In the genomic region with DNA sequence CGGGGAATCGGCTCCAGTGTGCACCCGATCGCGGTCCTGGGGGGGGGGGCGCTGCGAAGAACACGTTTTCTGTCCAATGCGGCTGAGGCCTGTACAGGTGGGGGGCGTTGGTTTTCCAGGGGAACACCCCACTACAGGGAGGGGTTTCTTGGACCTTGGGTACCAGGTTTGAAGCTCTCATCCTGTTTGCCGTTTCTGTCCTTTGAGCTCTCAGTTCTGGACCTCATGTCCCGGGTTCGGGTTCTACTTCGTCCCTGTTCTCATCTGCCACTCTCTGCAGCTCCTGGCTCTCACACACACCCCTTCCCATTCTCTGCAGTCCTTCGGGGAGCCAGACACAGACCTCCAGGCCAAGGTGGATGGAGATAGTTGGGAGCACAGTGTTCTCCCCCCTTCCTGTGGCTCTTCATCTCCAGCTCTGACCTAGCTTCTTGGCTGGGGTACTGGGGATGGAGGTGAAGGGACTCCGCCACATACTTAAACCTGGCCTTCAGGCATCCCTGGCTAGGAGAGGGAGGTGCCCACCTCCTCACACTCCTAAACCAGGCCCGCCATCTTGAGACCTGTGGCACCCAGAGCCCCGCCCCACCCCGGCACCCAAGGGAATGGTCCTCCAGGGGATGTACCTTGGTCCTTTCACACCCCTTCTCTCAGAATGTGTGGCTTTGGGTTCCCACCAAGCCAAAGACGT, we compare ENCODE assay signal across 9 mouse cellular contexts. TPM values are rescaled to one million over a fixed set of nuclear protein-coding genes. Genes with fewer than 3 reads are reported as not detected.
DNase-seq lines count a peak whose midpoint lies in the region; ATAC-seq and TF ChIP-seq lines count a peak whose summit lies in the region.
"Had no signal": no experiment of that assay in that cellular context is flagged by ENCODE, and none has a peak within 500 bp of the region (broad histone marks: within the 10 kb centered on the region; RNA-seq: fewer than 3 reads in every experiment).

No protein-coding gene starts in this region.

- ATAC-seq in embryonic facial prominence, embryonic 13.5 days (ENCODE audit: insufficient number of reproducible peaks, insufficient read depth, low FRiP score, low TSS enrichment, low read depth): peak; percentile 22
- ATAC-seq in kidney, postnatal 0 days (replicated peaks; ENCODE audit: low FRiP score, low read depth): peak; percentile 0; the same call in 1 of the 2 replicates
- peak; percentile 10; the same call in 1 of the 2 replicates for ATAC-seq in neural tube, embryonic 13.5 days (ENCODE audit: low read depth)

- peaks cover 11% of the 10 kb centered on the region; the same call in 1 of the 2 replicates for H3K36me3 ChIP-seq in embryonic facial prominence, embryonic 13.5 days
- no peaks in the 10 kb centered on the region for H3K36me3 ChIP-seq in kidney, postnatal 0 days (ENCODE audit: insufficient read depth, low read length)
- peaks cover 13% of the 10 kb centered on the region; the same call in 1 of the 2 replicates for H3K36me3 ChIP-seq in neural tube, embryonic 13.5 days

- peak overlapping the region; percentile 81 for H3K27ac ChIP-seq in cerebellum, adult 2 months (ENCODE audit: insufficient read depth, low read length)
- peak overlapping the region; percentile 92 for H3K27ac ChIP-seq in embryonic facial prominence, embryonic 13.5 days
- H3K27ac ChIP-seq in kidney, postnatal 0 days: peak overlapping the region; percentile 91
- H3K27ac ChIP-seq in neural tube, embryonic 13.5 days (replicated peaks): peak overlapping the region; percentile 92

- H3K4me3 ChIP-seq in cerebellum, adult 2 months (replicated peaks; ENCODE audit: insufficient read depth, low read depth, low read length): peak overlapping the region; percentile 94
- peak overlapping the region; percentile 69 for H3K4me3 ChIP-seq in embryonic facial prominence, embryonic 13.5 days
- peak overlapping the region; percentile 69 for H3K4me3 ChIP-seq in kidney, postnatal 0 days (replicated peaks; ENCODE audit: low read depth, low read length)
- H3K4me3 ChIP-seq in neural tube, embryonic 13.5 days: peak overlapping the region; percentile 80

- TF ChIP-seq CTCF in cerebellum, adult 2 months (IDR thresholded peaks at IDR 0.05; ENCODE audit: borderline replicate concordance, insufficient read depth, low read depth, low read length): no peak
- no peak for TF ChIP-seq CTCF in kidney, postnatal 0 days (IDR thresholded peaks at IDR 0.05; ENCODE audit: low read depth)

- 2% methylated on average over 20 of the region's 20 CpGs for WGBS in cerebellum, adult 2 months
- WGBS in embryonic facial prominence, embryonic 13.5 days: 0% methylated on average over 13 of the region's 20 CpGs
- 5% methylated on average over 17 of the region's 20 CpGs for WGBS in kidney, postnatal 0 days
- under 1% methylated on average over 14 of the region's 20 CpGs for WGBS in neural tube, embryonic 13.5 days

- peak overlapping the region; percentile 97 for H3K4me2 ChIP-seq in embryonic facial prominence, embryonic 13.5 days
- H3K4me2 ChIP-seq in kidney, postnatal 0 days (ENCODE audit: low read length): peak overlapping the region; percentile 90
- peak overlapping the region; percentile 100 for H3K4me2 ChIP-seq in neural tube, embryonic 13.5 days

- DNase-seq in cerebellum, adult 2 months: peak; percentile 53 to 56
- DNase-seq in cerebellum, adult 11 months: no peak
- peak; percentile 41 for DNase-seq in 3134 (ENCODE audit: extremely low read depth, insufficient read length, low spot score)
- DNase-seq in kidney, postnatal 0 days (ENCODE audit: low spot score): no peak
- DNase-seq in gastrocnemius, adult 18-20 months (ENCODE audit: low spot score): no peak
- DNase-seq in right cerebral cortex, postnatal 14 days: no peak

- TF ChIP-seq POLR2A in cerebellum, adult 2 months (IDR thresholded peaks at IDR 0.05; ENCODE audit: borderline replicate concordance, insufficient read depth, low read length): no peak

- H3K9me3 ChIP-seq in embryonic facial prominence, embryonic 13.5 days: no peaks in the 10 kb centered on the region
- H3K9me3 ChIP-seq in kidney, postnatal 0 days (replicated peaks; ENCODE audit: low read length): no peaks in the 10 kb centered on the region
- no peaks in the 10 kb centered on the region for H3K9me3 ChIP-seq in neural tube, embryonic 13.5 days

- H3K27me3 ChIP-seq in cerebellum, adult 2 months (ENCODE audit: control insufficient read depth, insufficient read depth, low read length): no peaks in the 10 kb centered on the region
- no peaks in the 10 kb centered on the region for H3K27me3 ChIP-seq in embryonic facial prominence, embryonic 13.5 days
- no peaks in the 10 kb centered on the region for H3K27me3 ChIP-seq in kidney, postnatal 0 days (ENCODE audit: insufficient read depth, low read length)
- no peaks in the 10 kb centered on the region for H3K27me3 ChIP-seq in neural tube, embryonic 13.5 days

- peaks cover 56% of the 10 kb centered on the region for H3K4me1 ChIP-seq in cerebellum, adult 2 months (ENCODE audit: control insufficient read depth, insufficient read depth, low read length)
- peaks cover 90% of the 10 kb centered on the region for H3K4me1 ChIP-seq in embryonic facial prominence, embryonic 13.5 days
- H3K4me1 ChIP-seq in kidney, postnatal 0 days (replicated peaks; ENCODE audit: insufficient read depth, low read length): peaks cover 58% of the 10 kb centered on the region
- peaks cover 83% of the 10 kb centered on the region for H3K4me1 ChIP-seq in neural tube, embryonic 13.5 days (replicated peaks)

- peak overlapping the region; percentile 85 for H3K9ac ChIP-seq in embryonic facial prominence, embryonic 13.5 days
- peak overlapping the region; percentile 82 for H3K9ac ChIP-seq in kidney, postnatal 0 days (ENCODE audit: low read depth, low read length)
- H3K9ac ChIP-seq in neural tube, embryonic 13.5 days: peak overlapping the region; percentile 96

RNA-seq across cellular contexts. Expression of gene Pcbp4, which starts 1.1 kb away (rescaled TPM):
- 515 and 572 TPM in 2 replicates for polyA plus RNA-seq in cerebellum, adult 2 months (2012; rRNA removed)
- polyA plus RNA-seq in embryonic facial prominence, embryonic 13.5 days (2015; fragmentation: Nextera tagmentation; extraction: Ambion mirVana): 128 and 133 TPM in 2 replicates
- polyA plus RNA-seq in kidney, postnatal 0 days (2015; fragmentation: Nextera tagmentation; extraction: Ambion mirVana): 78.6 and 79.7 TPM in 2 replicates
- polyA plus RNA-seq in neural tube, embryonic 13.5 days (2015; fragmentation: Nextera tagmentation; extraction: Ambion mirVana): 257 and 262 TPM in 2 replicates
- 10 to 100 TPM; 54.7 to 69.6 TPM for total RNA-seq in gastrocnemius, adult 18-20 months (2021)

RNA-seq across cellular contexts. Expression of gene Abhd14a, which starts 6.7 kb away (rescaled TPM):
- polyA plus RNA-seq in cerebellum, adult 2 months (2012; rRNA removed): 49.7 and 51.5 TPM in 2 replicates
- 74.4 and 75.2 TPM in 2 replicates for polyA plus RNA-seq in embryonic facial prominence, embryonic 13.5 days (2015; fragmentation: Nextera tagmentation; extraction: Ambion mirVana)
- polyA plus RNA-seq in kidney, postnatal 0 days (2015; fragmentation: Nextera tagmentation; extraction: Ambion mirVana): 57.0 and 60.8 TPM in 2 replicates
- polyA plus RNA-seq in neural tube, embryonic 13.5 days (2015; fragmentation: Nextera tagmentation; extraction: Ambion mirVana): 49.7 and 57.4 TPM in 2 replicates
- 10 to 100 TPM; 16.9 to 17.0 TPM for total RNA-seq in gastrocnemius, adult 18-20 months (2021)

RNA-seq across cellular contexts. Expression of gene Abhd14b, which starts 7.0 kb away (rescaled TPM):
- polyA plus RNA-seq in cerebellum, adult 2 months (2012; rRNA removed): 59.7 and 68.5 TPM in 2 replicates
- 21.4 and 23.4 TPM in 2 replicates for polyA plus RNA-seq in embryonic facial prominence, embryonic 13.5 days (2015; fragmentation: Nextera tagmentation; extraction: Ambion mirVana)
- 72.8 and 75.2 TPM in 2 replicates for polyA plus RNA-seq in kidney, postnatal 0 days (2015; fragmentation: Nextera tagmentation; extraction: Ambion mirVana)
- 5.9 and 6.9 TPM in 2 replicates for polyA plus RNA-seq in neural tube, embryonic 13.5 days (2015; fragmentation: Nextera tagmentation; extraction: Ambion mirVana)
- total RNA-seq in gastrocnemius, adult 18-20 months (2021): 1 to 10 TPM; 4.0 to 4.1 TPM

RNA-seq across cellular contexts. Expression of gene Gpr62, which starts 11.5 kb away (rescaled TPM):
- 27.9 and 30.7 TPM in 2 replicates for polyA plus RNA-seq in cerebellum, adult 2 months (2012; rRNA removed)
- polyA plus RNA-seq in embryonic facial prominence, embryonic 13.5 days (2015; fragmentation: Nextera tagmentation; extraction: Ambion mirVana): 0.53 TPM in 1 of 2 replicates, not detected in the other
- polyA plus RNA-seq in kidney, postnatal 0 days (2015; fragmentation: Nextera tagmentation; extraction: Ambion mirVana): 0.52 and 0.91 TPM in 2 replicates
- polyA plus RNA-seq in neural tube, embryonic 13.5 days (2015; fragmentation: Nextera tagmentation; extraction: Ambion mirVana): 0.73 and 0.92 TPM in 2 replicates
- total RNA-seq in gastrocnemius, adult 18-20 months (2021): under 1 TPM; 0.14 to 0.21 TPM
- total RNA-seq: hematopoietic stem cell, adult 5-6 weeks had no signal

RNA-seq across cellular contexts. Expression of gene Acy1, which starts 16.1 kb away (rescaled TPM):
- polyA plus RNA-seq in cerebellum, adult 2 months (2012; rRNA removed): 16.2 and 16.4 TPM in 2 replicates
- 51.8 and 55.0 TPM in 2 replicates for polyA plus RNA-seq in embryonic facial prominence, embryonic 13.5 days (2015; fragmentation: Nextera tagmentation; extraction: Ambion mirVana)
- polyA plus RNA-seq in kidney, postnatal 0 days (2015; fragmentation: Nextera tagmentation; extraction: Ambion mirVana): 62.9 and 67.0 TPM in 2 replicates
- polyA plus RNA-seq in neural tube, embryonic 13.5 days (2015; fragmentation: Nextera tagmentation; extraction: Ambion mirVana): 27.9 and 31.0 TPM in 2 replicates
- total RNA-seq in gastrocnemius, adult 18-20 months (2021): 10 to 100 TPM; 10.0 to 13.0 TPM

Comparison
In these comparisons a context has a peak if more than half of its experiments do, and no peak if none do; other contexts are left out.
1. DNase-seq: peak in cerebellum, adult 2 months (2 of 2) and 3134 (single experiment); none in cerebellum, adult 11 months (single experiment), kidney, postnatal 0 days (single experiment), gastrocnemius, adult 18-20 months (single experiment) and right cerebral cortex, postnatal 14 days (single experiment).
2. Peak in every context shown above with its lines, with median percentiles within 50 percentile points of each other: H3K27ac ChIP-seq, H3K4me3 ChIP-seq, ATAC-seq, H3K4me2 ChIP-seq and H3K9ac ChIP-seq.